Mouse (Mus musculus) brain, adult 2 months (tissue): Measurements from ENCODE around the gene Kalrn.
A peak's percentile ranks its signal among the peaks of the same experiment; 100 is the strongest.

ENCODE experiments used
- DNase-seq: peaks from one replicate; pipeline ENCODE4 v3.0.0; 2011; ENCODE audit warnings: low read depth, low spot score

The Kalrn gene

GRCm38 (mm10) chr16:33941271-33941781 is 632.0 kb downstream of the Kalrn start:
- DNase-seq: peak; percentile 74

GRCm38 (mm10) chr16:33940095-33940494 is 633.2 kb downstream of the Kalrn start:
- peak; percentile 82 for DNase-seq

GRCm38 (mm10) chr16:33939636-33940035 is 633.7 kb downstream of the Kalrn start:
- no peak for DNase-seq

DNA sequence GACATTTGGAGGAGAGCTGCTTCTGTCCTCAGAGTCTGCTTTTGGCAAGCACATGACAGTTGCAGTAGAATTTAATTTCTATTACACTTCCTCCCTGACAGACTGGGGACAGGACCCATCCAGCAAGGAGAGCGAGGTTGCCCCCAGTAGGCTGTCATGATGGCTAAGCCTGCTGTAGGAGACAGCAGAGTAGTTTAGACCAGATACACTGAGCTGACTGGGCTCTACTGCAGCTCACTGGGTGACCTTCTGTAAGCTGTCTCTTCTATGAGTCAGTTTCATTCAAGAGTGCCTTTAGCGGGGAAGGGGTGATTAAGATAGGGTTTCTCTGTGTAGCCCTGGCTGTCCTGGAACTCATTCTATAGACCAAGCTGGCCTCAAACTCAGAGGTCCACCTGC is 634.2 kb downstream of the Kalrn start:
- no peak for DNase-seq

DNA sequence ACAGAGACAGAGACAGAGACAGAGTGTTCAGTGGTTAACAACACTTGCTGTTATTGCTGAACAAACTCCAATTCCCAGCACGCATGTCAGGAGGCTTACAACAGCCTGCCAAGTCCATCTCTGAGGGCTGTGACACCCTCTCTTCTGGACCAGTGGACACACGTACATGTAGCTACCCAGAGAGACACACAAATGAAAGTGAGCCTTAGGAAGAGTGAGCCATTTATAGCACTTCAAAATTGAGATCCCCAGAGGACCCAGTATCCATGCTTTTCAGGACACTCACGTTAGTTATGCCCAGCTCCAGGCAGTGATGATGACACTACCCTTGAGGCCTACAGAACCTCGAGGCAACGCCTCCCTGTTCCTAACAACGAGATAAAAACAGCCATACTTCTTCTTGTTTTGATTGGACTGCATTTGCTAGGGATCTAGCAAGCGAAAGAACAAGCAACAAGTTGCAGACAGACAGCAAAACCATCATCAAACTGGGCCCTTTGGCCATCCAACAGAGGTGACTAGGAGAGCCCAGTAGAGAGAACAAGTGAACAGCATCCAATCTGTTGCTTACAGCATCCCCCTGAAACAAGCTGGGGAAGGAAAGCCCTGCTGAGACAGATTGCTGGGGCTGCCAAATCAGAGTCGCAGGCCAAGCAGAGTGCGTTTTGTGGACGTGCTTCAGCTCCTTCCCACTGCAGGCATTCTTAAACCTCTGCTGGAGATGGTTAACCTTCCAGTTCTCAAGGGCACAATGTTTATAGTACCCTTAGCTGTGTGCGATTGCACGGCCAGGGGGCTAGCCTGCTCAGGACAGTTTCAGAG is 634.8 kb downstream of the Kalrn start:
- peak; percentile 55 for DNase-seq

GRCm38 (mm10) chr16:33937567-33937966 is 635.8 kb downstream of the Kalrn start:
- DNase-seq: peak; percentile 90

- DNase-seq: no peak
These were observed 636.4 kb downstream of the Kalrn start for GRCm38 (mm10) chr16:33936885-33937284.

GRCm38 (mm10) chr16:33935407-33935785 is 637.9 kb downstream of the Kalrn start:
- DNase-seq: no peak

GRCm38 (mm10) chr16:33934701-33935406 is 638.5 kb downstream of the Kalrn start:
- peak; percentile 56 for DNase-seq

- DNase-seq: no peak
These were observed 639.9 kb downstream of the Kalrn start for GRCm38 (mm10) chr16:33933411-33933810.

DNA sequence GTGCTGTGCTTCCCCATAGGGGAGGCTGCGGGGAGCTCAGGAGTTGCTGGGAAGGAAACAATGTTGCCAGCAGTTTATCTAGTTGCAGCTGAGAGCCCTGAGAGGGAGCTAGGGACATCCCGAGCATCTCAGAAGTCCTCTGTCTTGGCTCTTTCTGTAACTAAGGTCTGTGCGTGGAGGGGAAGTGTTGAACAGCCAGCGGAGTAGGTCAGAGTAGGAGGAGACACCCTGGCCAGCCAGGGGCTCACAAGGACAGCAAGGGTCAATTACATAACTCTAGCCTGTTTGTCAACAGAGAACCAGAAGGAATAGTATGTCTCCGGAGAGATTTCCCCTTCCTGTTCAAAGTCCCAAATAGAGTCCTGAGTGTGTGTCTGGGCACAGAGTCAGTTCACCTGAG is 641.2 kb downstream of the Kalrn start:
- no peak for DNase-seq

DNA sequence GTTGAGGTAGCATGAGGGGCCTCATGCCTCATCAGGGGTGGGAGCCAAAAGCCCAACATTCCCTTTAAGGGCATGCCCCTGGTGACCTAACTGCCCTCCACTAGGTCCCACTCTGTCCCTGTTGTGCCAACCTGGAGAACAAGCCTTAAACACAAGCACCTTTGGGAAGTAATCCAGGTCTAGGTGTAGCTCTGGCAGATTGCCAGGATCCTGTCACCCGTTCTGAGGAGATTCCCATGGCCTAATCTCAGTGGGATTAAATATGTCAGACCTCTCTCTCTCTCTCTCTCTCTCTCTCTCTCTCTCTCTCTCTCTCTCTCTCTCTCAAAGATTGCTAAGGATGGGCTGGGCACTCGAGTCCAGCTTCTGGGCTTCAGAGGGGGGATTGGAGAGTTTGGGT is 641.6 kb downstream of the Kalrn start:
- DNase-seq: no peak

DNA sequence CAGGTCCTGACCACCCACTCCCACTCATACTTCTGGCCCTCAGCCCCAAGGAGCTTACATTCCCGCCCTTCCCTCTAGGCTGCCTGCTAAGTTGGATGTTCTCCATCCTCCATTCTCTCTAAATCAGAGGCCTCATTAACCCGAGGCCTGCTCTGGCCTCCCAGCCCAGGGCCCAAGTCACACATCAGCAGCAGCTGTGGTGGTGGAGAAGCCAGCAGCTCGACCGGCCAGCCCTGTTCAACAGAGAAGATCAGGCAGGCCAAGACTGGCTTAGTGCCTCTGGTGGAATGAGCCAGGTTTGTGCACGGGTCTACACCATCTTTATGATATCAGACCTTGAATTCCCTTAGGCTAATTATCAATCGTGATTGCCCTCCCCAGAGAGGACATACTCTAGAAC is 642.5 kb downstream of the Kalrn start:
- DNase-seq: no peak

GRCm38 (mm10) chr16:33928788-33929462 is 644.4 kb downstream of the Kalrn start:
- no peak for DNase-seq

DNA sequence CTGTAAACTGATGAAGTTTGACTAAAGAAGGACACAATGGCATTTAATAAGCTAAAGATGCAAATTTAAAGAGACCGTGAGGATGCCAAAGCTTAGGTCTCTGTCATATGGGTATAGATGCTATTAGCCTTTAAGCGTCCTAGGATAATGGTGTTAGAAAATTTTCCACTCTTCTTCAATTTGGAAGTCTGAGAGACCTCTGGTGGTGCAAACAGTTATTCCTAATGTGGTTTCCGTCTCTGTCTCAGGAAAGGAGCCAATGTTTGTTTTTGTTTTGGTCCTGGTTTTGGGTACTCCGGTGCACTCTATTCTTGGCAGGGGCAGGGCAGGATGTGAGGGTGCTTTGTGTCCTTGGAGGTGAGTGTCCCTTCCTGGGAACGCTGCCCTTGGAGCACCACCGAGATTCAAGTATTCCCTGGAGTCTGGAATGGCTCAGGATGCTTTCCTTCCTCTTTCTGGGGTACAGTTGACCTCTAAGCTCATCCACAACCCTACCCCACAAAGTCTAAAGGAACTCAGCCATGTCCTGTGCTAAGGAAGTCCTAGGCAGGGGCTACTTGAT is 646.0 kb downstream of the Kalrn start:
- no peak for DNase-seq

DNA sequence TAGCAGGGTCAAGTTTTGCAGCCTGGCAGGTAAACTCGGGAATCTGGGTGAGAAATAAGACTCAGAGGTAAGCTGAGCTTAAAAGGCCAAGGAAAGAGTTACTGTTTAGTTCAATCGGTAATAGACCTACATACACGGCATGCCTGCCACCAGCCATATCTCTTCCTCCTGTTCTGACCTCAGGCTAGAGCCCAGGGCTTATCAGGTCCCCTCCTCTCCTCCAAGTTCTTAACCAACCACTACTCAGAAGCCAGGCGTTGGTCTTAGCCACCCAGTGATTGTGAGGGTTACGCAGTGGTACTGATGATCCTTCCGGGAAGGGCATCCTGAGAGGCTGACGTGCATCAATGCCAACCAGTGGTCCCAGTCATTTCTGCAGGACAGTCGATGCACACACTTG is 649.6 kb downstream of the Kalrn start:
- no peak for DNase-seq

- DNase-seq: no peak
These were observed 650.4 kb downstream of the Kalrn start for GRCm38 (mm10) chr16:33923001-33923316.

GRCm38 (mm10) chr16:33922111-33923000 is 651.0 kb downstream of the Kalrn start:
- peak; percentile 72 for DNase-seq

DNA sequence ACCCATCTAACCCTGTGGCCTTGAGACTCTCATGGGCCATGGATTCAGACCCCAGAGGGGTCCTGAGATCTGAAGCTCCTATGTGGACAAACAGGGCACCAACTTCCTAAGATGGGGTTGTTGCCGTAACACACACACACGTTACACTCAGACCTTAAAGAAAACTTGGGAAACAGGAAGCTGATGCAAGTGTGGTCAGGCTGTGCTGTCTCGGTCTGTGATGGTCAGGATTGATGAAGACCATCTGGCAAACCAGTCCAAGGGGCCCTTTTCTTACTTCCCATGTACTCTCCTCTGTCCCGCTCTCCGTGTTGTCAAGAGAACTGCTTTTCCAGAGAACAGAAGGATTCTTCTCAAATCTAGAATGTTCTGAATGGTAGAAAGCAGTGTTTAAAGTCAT is 651.8 kb downstream of the Kalrn start:
- DNase-seq: no peak
